Mouse (Mus musculus): ENCODE results near the gene Ttk.

DNA sequence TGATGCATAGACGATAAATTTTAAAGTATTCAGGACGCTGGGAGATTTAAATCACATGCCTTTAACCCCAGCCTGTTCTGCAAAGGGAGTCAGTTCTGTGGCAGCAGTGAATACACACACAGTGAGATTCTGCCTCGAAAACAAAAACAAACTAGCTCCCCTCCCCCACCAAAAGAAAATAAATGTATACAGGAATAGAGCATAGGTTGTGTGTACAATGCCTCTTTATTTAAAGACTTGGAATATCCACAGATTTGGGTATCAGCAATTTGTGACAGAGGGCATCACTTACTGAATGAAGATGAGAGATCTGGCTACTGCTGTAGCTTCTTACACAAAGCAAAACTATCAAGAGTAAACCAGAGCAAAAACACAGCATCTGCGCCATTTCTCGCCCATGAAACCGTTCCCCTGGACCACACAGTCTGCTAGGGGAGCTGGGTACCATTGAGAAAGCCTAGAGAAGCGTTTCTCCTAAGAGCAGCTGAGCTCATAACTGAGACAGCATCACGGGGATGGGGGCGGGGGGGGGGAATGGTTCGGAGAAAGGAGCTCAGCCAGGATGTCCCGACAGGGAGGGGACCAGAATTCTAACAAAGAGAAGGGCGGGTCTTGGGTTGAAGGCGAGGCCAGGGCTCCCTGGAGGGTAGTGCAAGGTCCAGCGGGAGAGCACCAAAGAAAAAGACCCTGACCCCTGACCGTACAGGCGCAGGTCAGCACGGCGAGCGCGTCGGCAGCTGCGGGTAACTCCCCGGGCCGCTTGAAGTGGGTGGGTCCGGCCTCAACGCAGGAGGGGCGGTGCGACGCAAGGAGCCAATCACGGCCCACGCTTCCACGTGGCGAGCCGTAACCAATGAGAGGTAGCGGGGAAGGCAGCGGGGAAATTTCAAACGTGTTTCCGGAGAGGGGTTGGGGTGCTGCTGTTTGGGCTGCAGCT lies at the start of gene Ttk:
- TF ChIP-seq GATA1 (IDR thresholded peaks at IDR 0.05; ENCODE audit: low read length) (no peak), TAL1 (IDR thresholded peaks at IDR 0.05; ENCODE audit: low read length) (no peak)

Measured in erythroblast, embryonic 14.5 days (primary cell).